Mouse (Mus musculus): ENCODE results near the gene Ephb2. TPM values are rescaled to one million over a fixed set of nuclear protein-coding genes. Genes with fewer than 3 reads are reported as not detected.
A peak's percentile ranks its signal among the peaks of the same experiment; 100 is the strongest.

Ephb2 gene
- polyA plus RNA-seq, 1 experiment, result 10.4 TPM

- H3K27ac ChIP-seq (ENCODE audit: insufficient read depth, low read depth, low read length), result no peak overlapping the region
- no peaks in the 10 kb centered on the region for H3K36me3 ChIP-seq (ENCODE audit: control insufficient read depth, insufficient read depth, low read length)
- TF ChIP-seq CTCF (conservative IDR thresholded peaks at IDR 0.05; ENCODE audit: insufficient read depth, insufficient read length, low read depth, low read length) (no peak), POLR2A (IDR thresholded peaks at IDR 0.05; ENCODE audit: low read depth, low read length) (no peak)
- H3K27me3 ChIP-seq (replicated peaks; ENCODE audit: control insufficient read depth, insufficient read depth, low read length), result no peaks in the 10 kb centered on the region
- DNase-seq, result no peak
- no peak overlapping the region for H3K4me3 ChIP-seq (ENCODE audit: insufficient read depth, low read depth, low read length)
- WGBS, result 62% methylated on average over 26 of the region's 26 CpGs
- H3K4me1 ChIP-seq (ENCODE audit: control insufficient read depth, insufficient read depth, low read length), result 0 out of 2 replicates have a peak, but pooled peaks cover 5% of the 10 kb centered on the region
Measured at GRCm38 (mm10) chr4:136786453-136787276, 49.1 kb downstream of the Ephb2 start.

- WGBS, result 40% methylated on average over 22 of the region's 22 CpGs
- no peaks in the 10 kb centered on the region for H3K36me3 ChIP-seq (ENCODE audit: control insufficient read depth, insufficient read depth, low read length)
- H3K27ac ChIP-seq (ENCODE audit: insufficient read depth, low read depth, low read length), result no peak overlapping the region
- 0 out of 2 replicates have a peak, but pooled peaks cover 5% of the 10 kb centered on the region for H3K4me1 ChIP-seq (ENCODE audit: control insufficient read depth, insufficient read depth, low read length)
- DNase-seq, result peak; percentile 41
- no peak overlapping the region for H3K4me3 ChIP-seq (ENCODE audit: insufficient read depth, low read depth, low read length)
- no peaks in the 10 kb centered on the region for H3K27me3 ChIP-seq (replicated peaks; ENCODE audit: control insufficient read depth, insufficient read depth, low read length)
- no peak for TF ChIP-seq CTCF (conservative IDR thresholded peaks at IDR 0.05; ENCODE audit: insufficient read depth, insufficient read length, low read depth, low read length)
- TF ChIP-seq POLR2A (IDR thresholded peaks at IDR 0.05; ENCODE audit: low read depth, low read length), result no peak
Measured at GRCm38 (mm10) chr4:136783552-136784150, 52.1 kb downstream of the Ephb2 start.

DNA sequence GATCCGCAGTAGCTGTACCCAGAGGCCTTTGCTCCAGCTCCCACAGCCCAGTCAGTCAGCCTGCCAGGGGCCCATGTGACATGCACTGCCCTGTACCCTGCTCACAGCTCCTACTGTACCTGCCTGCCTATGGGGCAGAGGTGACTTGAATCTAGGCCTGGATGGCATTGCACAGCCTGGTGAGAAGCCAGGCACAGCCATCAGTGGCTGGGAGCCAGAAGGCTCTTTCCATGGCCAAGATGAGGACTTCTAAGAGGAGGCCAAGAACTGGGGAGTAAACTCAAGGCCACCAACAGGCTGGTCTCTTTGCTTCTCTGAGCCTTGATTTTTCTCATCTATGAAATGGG, 53.2 kb downstream of the Ephb2 start:
- H3K4me3 ChIP-seq (ENCODE audit: insufficient read depth, low read depth, low read length), result no peak overlapping the region
- H3K27ac ChIP-seq (ENCODE audit: insufficient read depth, low read depth, low read length), result no peak overlapping the region
- no peaks in the 10 kb centered on the region for H3K36me3 ChIP-seq (ENCODE audit: control insufficient read depth, insufficient read depth, low read length)
- H3K27me3 ChIP-seq (replicated peaks; ENCODE audit: control insufficient read depth, insufficient read depth, low read length), result no peaks in the 10 kb centered on the region
- H3K4me1 ChIP-seq (ENCODE audit: control insufficient read depth, insufficient read depth, low read length), result 0 out of 2 replicates have a peak, but pooled peaks cover 5% of the 10 kb centered on the region
- DNase-seq, result peak; percentile 40
- TF ChIP-seq POLR2A (IDR thresholded peaks at IDR 0.05; ENCODE audit: low read depth, low read length) (no peak), CTCF (conservative IDR thresholded peaks at IDR 0.05; ENCODE audit: insufficient read depth, insufficient read length, low read depth, low read length) (no peak)
- WGBS, result 74% methylated on average over 1 of the region's 1 CpGs

GRCm38 (mm10) chr4:136781868-136782578, 53.8 kb downstream of the Ephb2 start:
- Histone ChIP-seq H3K27ac (ENCODE audit: insufficient read depth, low read depth, low read length) (0 out of 2 replicates have a peak overlapping the region, but pooled peaks have one; percentile 20), H3K27me3 (replicated peaks; ENCODE audit: control insufficient read depth, insufficient read depth, low read length) (no peaks in the 10 kb centered on the region), H3K4me1 (ENCODE audit: control insufficient read depth, insufficient read depth, low read length) (0 out of 2 replicates have a peak, but pooled peaks cover 5% of the 10 kb centered on the region), H3K4me3 (ENCODE audit: insufficient read depth, low read depth, low read length) (no peak overlapping the region), H3K36me3 (ENCODE audit: control insufficient read depth, insufficient read depth, low read length) (no peaks in the 10 kb centered on the region)
- WGBS, result 47% methylated on average over 13 of the region's 13 CpGs
- peak; percentile 79 for DNase-seq
- TF ChIP-seq POLR2A (IDR thresholded peaks at IDR 0.05; ENCODE audit: low read depth, low read length) (no peak), CTCF (conservative IDR thresholded peaks at IDR 0.05; ENCODE audit: insufficient read depth, insufficient read length, low read depth, low read length) (no peak)

DNA sequence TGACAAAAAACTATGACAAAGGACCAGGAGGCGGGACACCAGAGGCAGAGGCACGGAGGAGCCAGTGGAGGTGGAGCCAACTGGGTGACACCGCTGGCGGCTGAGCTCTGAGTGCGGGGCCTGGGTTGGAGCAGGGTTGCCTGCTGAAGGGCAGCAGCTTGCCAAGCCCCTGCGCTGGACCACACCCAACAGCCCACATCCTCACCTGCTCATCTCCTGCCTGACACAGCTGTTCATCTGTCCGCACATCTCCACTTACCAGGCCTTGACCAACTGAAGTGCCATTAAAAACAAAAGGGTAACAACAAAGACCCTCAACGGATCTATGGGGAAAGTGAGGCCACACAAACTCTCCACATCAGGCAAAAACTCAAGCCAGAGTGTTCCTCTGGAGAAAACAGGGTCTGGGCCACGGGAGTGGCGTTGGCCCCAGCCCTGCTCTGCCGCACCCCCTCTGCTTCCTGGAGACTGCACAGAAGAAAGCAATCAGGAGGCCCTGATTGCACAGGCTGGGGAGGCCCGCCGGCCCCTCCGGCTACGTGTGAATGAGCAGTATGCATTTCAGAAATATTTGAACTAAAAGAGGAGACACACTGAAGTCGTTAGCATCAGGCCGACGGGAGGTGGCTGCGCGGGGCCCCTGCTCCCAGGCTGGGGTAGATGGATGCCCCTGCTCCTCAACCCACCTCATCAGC, 55.4 kb downstream of the Ephb2 start:
- 70% methylated on average over 20 of the region's 20 CpGs for WGBS
- H3K27me3 ChIP-seq (replicated peaks; ENCODE audit: control insufficient read depth, insufficient read depth, low read length), result no peaks in the 10 kb centered on the region
- no peak overlapping the region for H3K27ac ChIP-seq (ENCODE audit: insufficient read depth, low read depth, low read length)
- no peak overlapping the region for H3K4me3 ChIP-seq (ENCODE audit: insufficient read depth, low read depth, low read length)
- TF ChIP-seq CTCF (conservative IDR thresholded peaks at IDR 0.05; ENCODE audit: insufficient read depth, insufficient read length, low read depth, low read length), result no peak
- TF ChIP-seq POLR2A (IDR thresholded peaks at IDR 0.05; ENCODE audit: low read depth, low read length), result no peak
- no peaks in the 10 kb centered on the region for H3K36me3 ChIP-seq (ENCODE audit: control insufficient read depth, insufficient read depth, low read length)
- 0 out of 2 replicates have a peak, but pooled peaks cover 5% of the 10 kb centered on the region for H3K4me1 ChIP-seq (ENCODE audit: control insufficient read depth, insufficient read depth, low read length)
- no peak for DNase-seq

- H3K27me3 ChIP-seq (replicated peaks; ENCODE audit: control insufficient read depth, insufficient read depth, low read length), result no peaks in the 10 kb centered on the region
- 87% methylated on average over 11 of the region's 11 CpGs for WGBS
- 0 out of 2 replicates have a peak, but pooled peaks cover 5% of the 10 kb centered on the region for H3K4me1 ChIP-seq (ENCODE audit: control insufficient read depth, insufficient read depth, low read length)
- no peaks in the 10 kb centered on the region for H3K36me3 ChIP-seq (ENCODE audit: control insufficient read depth, insufficient read depth, low read length)
- TF ChIP-seq POLR2A (IDR thresholded peaks at IDR 0.05; ENCODE audit: low read depth, low read length), result no peak
- TF ChIP-seq CTCF (conservative IDR thresholded peaks at IDR 0.05; ENCODE audit: insufficient read depth, insufficient read length, low read depth, low read length), result no peak
- H3K27ac ChIP-seq (ENCODE audit: insufficient read depth, low read depth, low read length), result no peak overlapping the region
- no peak overlapping the region for H3K4me3 ChIP-seq (ENCODE audit: insufficient read depth, low read depth, low read length)
- DNase-seq, result no peak
Measured at GRCm38 (mm10) chr4:136779156-136779555, 56.6 kb downstream of the Ephb2 start.
